Mouse (Mus musculus) forebrain, embryonic 10.5 days (tissue): ENCODE measurements at regions not wholly inside any gene's neighbourhood (a gene's known extent, or its start where the extent isn't known, plus 50 kb on each side); places are given as distances from the start of the nearest gene placed in this dataset.

ENCODE experiments used
- DNase-seq: peaks from one replicate; pipeline ENCODE4 v3.0.0-alpha.2; 2017; ENCODE audit warnings: low spot score; ENCODE audit errors: extremely low spot score
- H3K27ac ChIP-seq: fragments of 300-500 bp; sonication (generic); 2 replicates; pipeline ENCODE4 v1.5.1; 2016; ENCODE audit warnings: mild to moderate bottlenecking
- H3K27me3 ChIP-seq: fragments of 300-500 bp; sonication (generic); 2 replicates; pipeline ENCODE4 v1.6.1; 2016; ENCODE audit warnings: mild to moderate bottlenecking; ENCODE audit not compliant: poor library complexity, severe bottlenecking
- H3K36me3 ChIP-seq: fragments of 300-500 bp; sonication (generic); replicated peaks from 2 replicates; pipeline ENCODE4 v1.6.1; 2016; ENCODE audit warnings: mild to moderate bottlenecking, moderate library complexity
- H3K4me1 ChIP-seq: fragments of 300-500 bp; sonication (generic); 2 replicates; pipeline ENCODE4 v1.6.1; 2016
- H3K4me3 ChIP-seq: fragments of 300-500 bp; sonication (generic); 2 replicates; pipeline ENCODE4 v1.5.1; 2016; ENCODE audit warnings: mild to moderate bottlenecking, moderate library complexity
- H3K9me3 ChIP-seq: fragments of 300-500 bp; sonication (generic); 2 replicates; pipeline ENCODE4 v1.6.1; 2016; ENCODE audit warnings: mild to moderate bottlenecking, moderate library complexity
- WGBS: fragments of 180-500 bp; shearing (Covaris S2); methylation state at CpG from one replicate; pipeline ENCODE4 v1.1.7; 2016; 5-methylcytosine and 5-hydroxymethylcytosine counted together

DNA sequence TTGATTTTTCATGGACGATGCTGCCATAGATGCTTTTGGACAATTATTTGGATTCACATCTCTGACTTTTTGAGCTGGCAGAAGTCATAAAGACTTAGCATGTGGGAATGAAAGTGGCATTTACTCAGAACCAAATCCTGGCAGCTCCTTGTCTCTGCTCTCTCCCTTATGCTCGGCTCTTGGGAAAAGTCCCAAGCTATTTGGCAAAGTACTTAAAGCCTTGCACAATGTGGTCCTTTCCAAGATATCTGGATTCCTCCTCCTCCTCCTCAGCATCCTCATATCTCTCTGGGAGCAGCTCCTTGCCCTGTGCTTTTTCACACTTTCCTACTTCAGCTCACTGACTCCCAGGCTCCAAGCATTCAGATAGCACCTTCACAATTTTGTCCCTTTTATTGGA is 1995.7 kb upstream of the Lrrc6 start:
- Histone ChIP-seq H3K27me3 (no peaks in the 10 kb centered on the region), H3K4me1 (peaks cover 12% of the 10 kb centered on the region), H3K36me3 (no peaks in the 10 kb centered on the region), H3K9me3 (no peaks in the 10 kb centered on the region; the same call in 1 of the 2 replicates), H3K4me3 (no peak overlapping the region), H3K27ac (no peak overlapping the region)
- no peak for DNase-seq
- 84% methylated on average over 2 of the region's 2 CpGs for WGBS

DNA sequence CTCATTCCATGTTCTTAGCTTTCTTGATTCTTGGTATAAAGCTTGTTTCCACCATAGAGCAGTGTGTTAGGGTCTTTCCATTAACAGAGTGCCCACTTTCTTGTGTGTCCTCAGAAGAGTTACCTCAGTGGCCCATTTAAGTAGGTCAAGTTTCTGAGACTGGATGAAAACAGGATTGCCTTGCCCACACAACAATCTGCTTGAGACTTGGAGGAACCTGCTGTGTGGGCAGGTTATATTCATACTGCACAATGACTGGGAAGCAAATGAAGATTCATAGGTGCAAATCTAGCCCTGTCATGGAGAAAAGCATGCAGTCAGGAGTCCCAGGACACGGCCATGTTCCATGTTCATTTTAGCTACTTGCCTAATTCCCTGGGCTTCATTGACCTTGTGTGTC is 1984.1 kb upstream of the Lrrc6 start:
- no peak for DNase-seq
- no peaks in the 10 kb centered on the region for H3K27me3 ChIP-seq
- no peaks in the 10 kb centered on the region for H3K9me3 ChIP-seq
- 76% methylated on average over 1 of the region's 1 CpGs for WGBS
- H3K36me3 ChIP-seq: no peaks in the 10 kb centered on the region
- H3K4me1 ChIP-seq: no peaks in the 10 kb centered on the region
- H3K4me3 ChIP-seq: no peak overlapping the region
- no peak overlapping the region for H3K27ac ChIP-seq

DNA sequence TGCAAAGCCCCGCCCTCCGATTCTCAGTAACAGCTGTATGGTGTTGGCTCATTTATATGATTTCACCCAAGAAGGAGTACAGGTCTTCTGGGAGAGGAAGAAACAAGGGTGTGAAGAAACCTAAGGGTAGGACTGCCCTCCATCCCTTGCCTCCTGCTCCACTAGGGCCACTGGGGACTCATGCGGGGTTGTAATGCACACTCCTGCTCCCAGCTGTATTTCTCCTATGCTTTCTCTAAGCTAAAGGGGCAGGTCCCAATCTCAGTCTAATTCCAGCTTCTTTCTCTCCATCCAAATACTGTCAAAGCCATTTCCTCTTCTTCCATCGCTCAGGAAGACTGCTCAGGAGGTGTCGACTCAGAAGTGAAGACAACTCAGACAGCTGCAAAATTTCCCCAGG is 1977.0 kb upstream of the Lrrc6 start:
- Histone ChIP-seq H3K9me3 (no peaks in the 10 kb centered on the region), H3K27ac (no peak overlapping the region), H3K36me3 (no peaks in the 10 kb centered on the region), H3K4me1 (no peaks in the 10 kb centered on the region), H3K4me3 (no peak overlapping the region), H3K27me3 (no peaks in the 10 kb centered on the region)
- no peak for DNase-seq
- WGBS: 93% methylated on average over 5 of the region's 5 CpGs

DNA sequence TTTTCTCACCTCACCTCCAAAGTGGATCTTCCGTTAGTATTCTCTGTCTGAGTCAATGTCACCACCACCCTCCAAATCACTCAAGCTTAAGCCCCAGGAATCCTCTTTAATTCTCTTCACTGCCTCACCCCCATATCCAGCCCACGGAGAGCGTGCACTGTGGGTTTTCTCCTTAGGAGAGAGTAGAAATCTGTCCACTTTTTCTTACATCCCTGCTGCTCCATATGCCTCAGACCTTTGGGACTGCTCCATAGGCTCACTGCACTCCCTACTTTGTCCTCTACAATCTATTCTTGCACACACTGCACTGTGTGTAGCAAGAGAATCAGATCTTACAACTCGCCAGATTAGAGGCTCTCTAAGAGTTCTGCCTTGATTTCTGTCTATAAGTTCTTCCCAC is 1971.2 kb upstream of the Lrrc6 start:
- no peak overlapping the region for H3K4me3 ChIP-seq
- no peaks in the 10 kb centered on the region for H3K27me3 ChIP-seq
- no peak for DNase-seq
- no peaks in the 10 kb centered on the region for H3K36me3 ChIP-seq
- no peaks in the 10 kb centered on the region for H3K4me1 ChIP-seq
- WGBS: 92% methylated on average over 4 of the region's 4 CpGs
- H3K27ac ChIP-seq: no peak overlapping the region
- no peaks in the 10 kb centered on the region for H3K9me3 ChIP-seq

DNA sequence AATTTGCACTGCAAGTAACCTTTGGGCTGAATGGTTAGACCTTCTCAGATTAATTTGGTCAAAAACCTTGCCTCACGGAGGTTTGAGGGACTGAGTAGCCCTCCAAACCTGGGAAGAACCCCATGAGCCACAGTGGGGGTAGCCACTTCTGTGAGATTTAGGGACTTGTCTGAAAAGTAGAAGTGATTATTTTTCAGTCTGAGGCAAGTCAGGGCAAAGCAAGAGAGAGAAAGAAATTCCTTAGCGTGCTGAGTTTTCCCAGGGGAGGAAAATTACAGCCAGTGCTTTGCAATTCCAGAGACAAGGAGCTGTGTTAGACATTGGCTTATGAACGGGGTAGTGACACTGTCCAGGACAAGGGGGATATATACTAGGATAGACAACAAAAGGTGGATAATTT is 1962.1 kb upstream of the Lrrc6 start:
- Histone ChIP-seq H3K4me3 (no peak overlapping the region), H3K27me3 (no peaks in the 10 kb centered on the region), H3K4me1 (no peaks in the 10 kb centered on the region), H3K36me3 (no peaks in the 10 kb centered on the region), H3K9me3 (no peaks in the 10 kb centered on the region), H3K27ac (no peak overlapping the region)
- DNase-seq: no peak
- 77% methylated on average over 3 of the region's 3 CpGs for WGBS

DNA sequence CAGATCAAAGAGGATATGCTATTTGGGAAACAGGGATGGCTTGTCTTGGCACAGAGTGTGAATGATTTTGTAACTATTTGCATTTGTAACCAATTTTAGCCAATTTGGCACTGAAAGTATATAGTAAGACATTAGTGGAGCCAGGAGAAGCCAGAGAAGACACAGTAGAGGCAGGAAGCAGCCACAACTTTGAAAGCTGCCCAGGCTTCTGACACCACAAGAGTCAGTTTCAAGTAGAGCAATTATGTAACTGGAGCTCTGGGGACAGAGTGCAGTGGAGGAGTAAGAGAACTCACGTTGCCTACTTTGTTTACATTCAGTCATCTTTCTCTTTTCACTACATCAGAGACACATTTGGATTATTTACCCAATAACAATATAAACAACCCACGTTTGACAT is 1956.5 kb upstream of the Lrrc6 start:
- no peak overlapping the region for H3K27ac ChIP-seq
- no peaks in the 10 kb centered on the region for H3K9me3 ChIP-seq
- DNase-seq: no peak
- 69% methylated on average over 2 of the region's 2 CpGs for WGBS
- H3K4me3 ChIP-seq: no peak overlapping the region
- no peaks in the 10 kb centered on the region for H3K36me3 ChIP-seq
- no peaks in the 10 kb centered on the region for H3K27me3 ChIP-seq
- no peaks in the 10 kb centered on the region for H3K4me1 ChIP-seq

DNA sequence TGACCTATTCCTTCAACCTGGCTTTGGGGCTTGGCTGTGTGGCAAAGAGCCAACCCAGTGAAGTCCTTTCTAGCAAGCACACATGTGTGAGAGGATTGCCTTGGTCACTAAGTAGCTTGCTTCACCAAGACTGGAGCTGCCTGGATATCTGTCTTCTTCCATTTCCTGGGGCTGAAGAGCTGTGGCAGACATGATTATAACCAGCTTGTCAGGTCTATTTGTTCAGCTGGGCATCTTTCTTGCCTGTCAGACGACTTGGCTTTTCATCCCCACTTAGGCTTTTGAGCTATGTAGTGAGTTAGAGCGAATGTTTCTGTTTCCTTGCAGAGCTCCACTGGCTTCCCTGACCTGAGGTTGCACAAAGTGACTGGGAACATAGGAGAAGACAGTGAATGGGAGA is 1951.3 kb upstream of the Lrrc6 start:
- DNase-seq: no peak
- WGBS: 61% methylated on average over 2 of the region's 2 CpGs

DNA sequence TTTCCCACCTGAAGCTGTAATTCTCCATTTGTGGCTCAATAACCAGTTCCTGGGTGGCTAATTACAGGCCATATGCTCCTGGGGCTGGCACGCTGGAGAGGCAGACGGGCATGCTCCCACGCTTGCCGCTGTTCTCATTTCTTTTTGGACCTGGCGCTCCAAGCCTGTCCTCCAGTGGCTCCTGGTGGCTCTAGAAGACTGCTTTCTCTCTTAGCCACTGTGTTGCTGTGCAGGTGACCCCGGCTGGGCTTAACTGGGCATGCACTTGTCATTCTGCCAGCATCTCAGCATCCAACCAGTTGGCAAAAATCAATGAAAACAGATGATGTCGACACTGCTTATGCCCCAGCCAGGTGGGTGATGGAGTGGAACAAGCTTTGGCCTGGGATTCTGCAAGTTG is 1944.6 kb upstream of the Lrrc6 start:
- WGBS: 88% methylated on average over 7 of the region's 7 CpGs

More for the DNA sequence above, 1951.3 kb upstream of the Lrrc6 start:
- no peak overlapping the region for H3K4me3 ChIP-seq
- H3K27me3 ChIP-seq: no peaks in the 10 kb centered on the region
- H3K27ac ChIP-seq: no peak overlapping the region
- no peaks in the 10 kb centered on the region for H3K9me3 ChIP-seq
- H3K4me1 ChIP-seq: no peaks in the 10 kb centered on the region
- H3K36me3 ChIP-seq: no peaks in the 10 kb centered on the region

DNA sequence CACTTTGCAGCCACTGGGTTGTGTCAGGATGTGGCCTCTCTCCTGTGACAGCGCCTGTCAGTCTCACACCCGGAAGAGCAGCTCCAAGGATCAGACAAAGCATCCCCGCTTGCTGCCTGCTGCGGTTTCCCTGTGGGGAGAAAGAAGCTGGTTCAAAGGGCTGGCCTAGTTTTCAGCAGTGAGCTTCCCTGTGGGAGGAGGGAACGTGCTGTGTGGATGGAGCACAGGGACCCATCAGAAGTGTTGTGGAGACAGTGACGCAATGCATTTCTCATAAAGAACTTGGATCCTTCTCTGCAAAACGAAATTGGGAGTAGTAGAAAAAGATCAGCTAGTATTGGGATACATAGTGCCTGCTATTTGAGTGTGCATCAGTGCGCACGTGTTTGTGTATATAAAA is 1939.9 kb upstream of the Lrrc6 start:
- Histone ChIP-seq H3K27ac (no peak overlapping the region), H3K36me3 (no peaks in the 10 kb centered on the region), H3K4me1 (no peaks in the 10 kb centered on the region), H3K9me3 (no peaks in the 10 kb centered on the region), H3K27me3 (no peaks in the 10 kb centered on the region), H3K4me3 (no peak overlapping the region)
- no peak for DNase-seq
- WGBS: 60% methylated on average over 9 of the region's 9 CpGs

More for the DNA sequence above, 1944.6 kb upstream of the Lrrc6 start:
- no peaks in the 10 kb centered on the region for H3K9me3 ChIP-seq
- DNase-seq: no peak
- H3K36me3 ChIP-seq: no peaks in the 10 kb centered on the region
- H3K27me3 ChIP-seq: no peaks in the 10 kb centered on the region
- H3K4me1 ChIP-seq: no peaks in the 10 kb centered on the region
- no peak overlapping the region for H3K27ac ChIP-seq
- H3K4me3 ChIP-seq: no peak overlapping the region

DNA sequence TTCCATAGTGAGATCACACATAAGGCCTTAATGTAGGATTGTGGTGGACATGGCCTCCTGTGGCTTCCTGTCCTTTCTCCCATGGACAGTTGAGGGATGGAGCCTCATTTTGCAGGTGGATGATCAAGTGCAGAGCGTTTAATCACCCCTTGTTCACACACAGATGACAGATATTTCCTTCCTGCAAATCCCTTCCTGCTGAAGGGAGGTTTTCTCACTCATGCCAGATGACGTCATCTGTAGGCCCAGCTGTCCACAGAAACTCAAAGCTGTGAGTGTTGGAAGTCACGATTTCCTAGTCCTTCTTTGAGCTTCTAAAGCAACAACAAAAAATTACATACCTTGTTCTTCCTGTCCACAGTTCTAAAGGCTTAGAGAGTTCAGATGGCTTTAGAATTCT is 1935.3 kb upstream of the Lrrc6 start:
- H3K36me3 ChIP-seq: no peaks in the 10 kb centered on the region
- H3K9me3 ChIP-seq: no peaks in the 10 kb centered on the region
- WGBS: 74% methylated on average over 3 of the region's 3 CpGs
- H3K27me3 ChIP-seq: no peaks in the 10 kb centered on the region
- no peaks in the 10 kb centered on the region for H3K4me1 ChIP-seq
- H3K4me3 ChIP-seq: no peak overlapping the region
- H3K27ac ChIP-seq: no peak overlapping the region
- DNase-seq: no peak

DNA sequence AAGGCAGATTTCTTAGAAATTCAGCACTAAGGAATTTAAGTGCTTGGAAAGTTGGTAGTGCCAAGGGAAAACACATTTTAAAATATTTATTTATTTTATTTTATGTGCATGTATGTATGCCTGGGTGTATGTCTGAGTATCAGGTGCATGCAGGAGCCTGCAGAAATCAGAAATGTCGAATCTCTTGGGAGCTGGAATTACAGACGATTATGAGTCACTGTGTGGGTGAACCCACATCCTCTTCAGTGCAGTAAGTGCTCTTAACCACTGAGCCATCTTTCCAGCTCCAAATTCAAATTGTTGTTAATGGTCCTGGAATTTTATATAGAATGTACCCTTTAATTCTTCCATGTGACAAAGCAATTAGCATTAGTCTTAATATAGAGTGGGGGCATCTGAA is 1930.5 kb upstream of the Lrrc6 start:
- H3K9me3 ChIP-seq: no peaks in the 10 kb centered on the region
- no peaks in the 10 kb centered on the region for H3K27me3 ChIP-seq
- no peaks in the 10 kb centered on the region for H3K36me3 ChIP-seq
- 84% methylated on average over 2 of the region's 2 CpGs for WGBS
- H3K4me3 ChIP-seq: no peak overlapping the region
- H3K27ac ChIP-seq: no peak overlapping the region
- no peaks in the 10 kb centered on the region for H3K4me1 ChIP-seq
- no peak for DNase-seq

DNA sequence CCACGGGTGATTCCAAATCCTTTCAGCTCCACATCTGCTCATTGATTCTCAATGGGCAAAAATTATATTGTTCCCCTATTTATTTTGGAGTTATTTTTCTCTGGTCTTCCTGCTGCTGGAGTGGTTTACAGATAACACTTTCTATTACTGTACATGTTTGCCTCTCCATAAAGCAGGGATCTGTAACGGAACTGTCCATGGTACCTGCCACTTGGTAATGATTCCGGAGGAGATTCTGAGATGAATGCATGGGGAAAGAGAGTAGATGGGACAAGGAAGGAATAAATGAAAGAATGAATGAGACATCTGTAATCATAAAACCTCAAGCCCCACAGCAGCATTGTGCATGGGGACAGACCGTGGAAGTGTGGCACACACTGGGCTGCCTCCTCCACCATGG is 1929.8 kb upstream of the Lrrc6 start:
- Histone ChIP-seq H3K27ac (no peak overlapping the region), H3K9me3 (no peaks in the 10 kb centered on the region), H3K36me3 (no peaks in the 10 kb centered on the region), H3K4me1 (no peaks in the 10 kb centered on the region), H3K4me3 (no peak overlapping the region), H3K27me3 (no peaks in the 10 kb centered on the region)
- DNase-seq: no peak
- 80% methylated on average over 4 of the region's 4 CpGs for WGBS

DNA sequence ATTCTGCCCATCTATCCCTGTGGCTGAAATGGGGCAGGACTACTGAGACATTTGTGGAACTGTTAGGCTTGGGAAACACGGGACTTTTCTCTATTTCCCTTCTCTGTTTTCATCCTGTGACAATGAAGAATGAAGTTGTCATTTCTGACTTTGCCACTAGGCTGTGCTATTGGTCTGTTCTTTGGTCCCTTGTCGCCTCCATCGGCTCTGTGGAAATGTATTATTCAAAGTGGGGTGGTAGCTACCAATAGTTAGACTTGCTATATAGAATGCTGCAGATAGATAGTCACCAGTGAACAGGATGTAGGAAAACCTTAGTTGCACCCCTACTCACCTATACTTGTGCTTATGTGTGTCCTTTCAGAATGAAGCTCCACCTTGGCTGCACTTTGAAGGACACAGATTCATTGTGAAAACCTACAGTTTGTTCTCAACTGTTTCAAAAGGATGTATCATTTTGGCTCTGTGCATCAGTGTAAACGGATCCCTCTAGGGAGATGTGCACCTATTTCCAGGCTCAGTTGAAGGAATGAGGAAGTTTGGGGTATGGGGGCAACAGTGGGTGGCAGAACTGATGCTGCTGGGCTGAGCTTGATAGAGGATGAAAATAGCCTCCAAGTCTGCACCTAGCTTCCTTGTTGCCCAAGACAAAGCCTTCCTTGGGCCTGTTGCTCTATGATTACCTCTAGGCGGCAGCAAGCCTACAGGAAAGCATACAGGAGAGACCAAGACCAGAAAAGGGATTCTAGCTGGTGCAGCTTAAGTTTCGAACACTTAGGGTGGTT is 1927.9 kb upstream of the Lrrc6 start:
- H3K4me3 ChIP-seq: no peak overlapping the region
- H3K9me3 ChIP-seq: no peaks in the 10 kb centered on the region
- H3K27me3 ChIP-seq: no peaks in the 10 kb centered on the region
- peak; percentile 37 for DNase-seq
- WGBS: 28% methylated on average over 6 of the region's 6 CpGs
- no peaks in the 10 kb centered on the region for H3K36me3 ChIP-seq
- H3K4me1 ChIP-seq: no peaks in the 10 kb centered on the region
- no peak overlapping the region for H3K27ac ChIP-seq

DNA sequence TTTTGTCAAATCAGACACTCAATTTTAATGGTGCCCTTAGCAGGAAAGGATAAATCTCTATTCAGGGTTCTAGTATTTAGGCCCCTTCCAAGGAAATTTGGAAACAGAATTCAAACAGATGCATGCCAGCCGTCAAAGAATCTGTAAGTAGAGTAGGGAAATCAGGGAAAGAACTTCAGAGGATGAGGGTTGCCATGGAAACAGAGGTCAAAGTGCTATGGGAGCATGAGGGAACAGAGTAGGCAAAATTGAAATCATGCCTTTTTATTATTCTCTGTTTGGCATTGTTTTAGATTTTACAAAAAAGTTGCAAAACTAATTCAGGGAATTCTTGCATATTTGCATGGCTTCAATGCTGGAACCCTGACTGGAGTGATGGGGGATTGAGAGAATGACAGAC is 1916.4 kb upstream of the Lrrc6 start:
- no peak for DNase-seq
- 27% methylated on average over 1 of the region's 1 CpGs for whole genome bisulfite sequencing
- H3K27me3 ChIP-seq: no peaks in the 10 kb centered on the region
- H3K4me1 ChIP-seq: 0 out of 2 replicates have a peak, but pooled peaks cover 3% of the 10 kb centered on the region
- no peak overlapping the region for H3K27ac ChIP-seq
- H3K9me3 ChIP-seq: no peaks in the 10 kb centered on the region
- no peaks in the 10 kb centered on the region for H3K36me3 ChIP-seq
- no peak overlapping the region for H3K4me3 ChIP-seq
